Mouse (Mus musculus): ENCODE results near the gene Raf1. TPM values are rescaled to one million over a fixed set of nuclear protein-coding genes. Genes with fewer than 3 reads are reported as not detected.

Gene Raf1
- polyA plus RNA-seq, 1 experiment from 2014 or later, result 90.6 TPM

GRCm38 (mm10) chr6:115695124-115695523, 18.7 kb upstream of the Raf1 start:
- H3K4me1 ChIP-seq, result peaks cover 9% of the 10 kb centered on the region; the same call in 1 of the 2 replicates
- no peak for ATAC-seq (ENCODE audit: borderline replicate concordance, extremely low read depth, low FRiP score, low TSS enrichment)

DNA sequence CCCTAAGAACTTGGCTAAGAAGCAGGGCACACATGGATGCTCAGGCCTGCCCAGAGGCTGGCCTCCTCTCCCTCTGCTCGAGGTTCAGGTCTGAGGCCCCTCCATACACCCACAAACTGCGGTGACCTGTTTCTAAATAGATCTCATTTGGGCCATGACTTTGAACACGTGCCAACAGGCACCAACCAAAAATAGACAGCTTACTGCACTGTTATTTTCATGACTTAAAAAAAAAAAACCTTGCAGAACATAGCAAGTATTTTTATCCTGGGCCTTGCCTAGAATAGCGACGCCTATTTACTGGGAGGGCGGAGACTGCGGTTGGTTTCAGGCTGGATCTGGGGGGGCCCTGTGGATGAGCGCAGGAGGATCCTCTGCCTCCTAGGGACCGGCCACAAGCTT, 18.0 kb upstream of the Raf1 start:
- no peaks in the 10 kb centered on the region for H3K9me3 ChIP-seq
- H3K36me3 ChIP-seq, result no peaks in the 10 kb centered on the region
- 45% methylated on average over 9 of the region's 9 CpGs for WGBS
- no peak for ATAC-seq (ENCODE audit: borderline replicate concordance, extremely low read depth, low FRiP score, low TSS enrichment)
- H3K4me3 ChIP-seq, result no peak overlapping the region
- H3K4me2 ChIP-seq, result no peak overlapping the region
- peaks cover 9% of the 10 kb centered on the region; the same call in 1 of the 2 replicates for H3K4me1 ChIP-seq
- H3K27me3 ChIP-seq, result no peaks in the 10 kb centered on the region
- H3K9ac ChIP-seq, result no peak overlapping the region
- no peak overlapping the region for H3K27ac ChIP-seq

More at GRCm38 (mm10) chr6:115695124-115695523, 18.7 kb upstream of the Raf1 start:
- H3K4me3 ChIP-seq, result no peak overlapping the region
- H3K9ac ChIP-seq, result no peak overlapping the region
- H3K27me3 ChIP-seq, result no peaks in the 10 kb centered on the region
- no peaks in the 10 kb centered on the region for H3K9me3 ChIP-seq
- WGBS, result 44% methylated on average over 7 of the region's 7 CpGs
- no peak overlapping the region for H3K4me2 ChIP-seq
- no peak overlapping the region for H3K27ac ChIP-seq
- H3K36me3 ChIP-seq, result no peaks in the 10 kb centered on the region

- Histone ChIP-seq H3K9me3 (no peaks in the 10 kb centered on the region), H3K27me3 (no peaks in the 10 kb centered on the region), H3K9ac (no peak overlapping the region), H3K36me3 (no peaks in the 10 kb centered on the region), H3K4me3 (no peak overlapping the region), H3K4me2 (no peak overlapping the region), H3K4me1 (peaks cover 7% of the 10 kb centered on the region; the same call in 1 of the 2 replicates), H3K27ac (no peak overlapping the region)
- WGBS, result 63% methylated on average over 5 of the region's 5 CpGs
- no peak for ATAC-seq (ENCODE audit: borderline replicate concordance, extremely low read depth, low FRiP score, low TSS enrichment)
Measured at GRCm38 (mm10) chr6:115692963-115693730, 16.7 kb upstream of the Raf1 start.

DNA sequence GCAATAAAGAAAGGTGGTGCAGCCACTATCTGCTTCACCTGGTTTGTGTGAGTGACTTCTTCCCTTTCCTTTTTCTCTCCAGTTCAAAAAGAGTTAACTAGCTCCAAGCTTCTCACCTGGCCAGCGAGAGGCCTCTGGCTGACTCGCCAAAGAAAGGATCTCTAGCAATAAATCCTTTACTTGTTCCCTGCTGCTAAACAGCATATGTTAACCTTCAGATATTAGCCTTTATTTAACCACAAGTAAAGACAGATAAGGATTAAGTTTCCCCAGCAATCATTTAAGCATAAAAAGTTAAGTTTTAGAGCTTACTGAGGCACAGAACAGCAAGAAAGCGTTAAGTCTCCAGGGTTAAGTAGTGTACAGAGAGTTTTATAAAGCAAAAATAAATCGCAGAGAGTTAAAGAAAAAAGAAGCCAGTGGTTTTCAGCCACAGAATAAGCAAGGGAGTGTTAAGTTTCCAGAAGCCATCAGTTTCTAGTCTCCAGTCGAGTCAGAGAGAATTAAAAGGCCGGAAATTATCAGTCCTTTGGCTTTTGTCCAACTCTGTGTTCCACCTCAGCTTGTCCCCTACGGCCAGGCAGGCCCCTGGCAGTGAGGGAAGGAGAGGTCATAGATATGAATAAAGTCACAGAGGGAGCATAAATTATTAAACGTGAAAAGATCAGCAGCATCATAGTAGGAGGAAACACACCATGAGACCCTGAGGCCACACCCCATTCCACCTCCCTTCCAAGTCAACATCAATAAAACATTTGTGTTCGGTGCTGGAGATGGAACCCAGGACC, 15.9 kb upstream of the Raf1 start:
- no peak overlapping the region for H3K9ac ChIP-seq
- WGBS, result 39% methylated on average over 9 of the region's 9 CpGs
- H3K36me3 ChIP-seq, result no peaks in the 10 kb centered on the region
- no peak overlapping the region for H3K27ac ChIP-seq
- H3K27me3 ChIP-seq, result no peaks in the 10 kb centered on the region
- ATAC-seq (ENCODE audit: borderline replicate concordance, extremely low read depth, low FRiP score, low TSS enrichment), result no peak
- peaks cover 3% of the 10 kb centered on the region; the same call in 1 of the 2 replicates for H3K4me1 ChIP-seq
- no peak overlapping the region for H3K4me2 ChIP-seq
- H3K4me3 ChIP-seq, result no peak overlapping the region
- no peaks in the 10 kb centered on the region for H3K9me3 ChIP-seq

GRCm38 (mm10) chr6:115690105-115690504, 13.7 kb upstream of the Raf1 start:
- Histone ChIP-seq H3K4me3 (no peak overlapping the region), H3K27ac (no peak overlapping the region), H3K9ac (no peak overlapping the region), H3K36me3 (no peaks in the 10 kb centered on the region), H3K4me2 (no peak overlapping the region), H3K4me1 (peaks cover 3% of the 10 kb centered on the region; the same call in 1 of the 2 replicates), H3K27me3 (no peaks in the 10 kb centered on the region), H3K9me3 (no peaks in the 10 kb centered on the region)
- WGBS, result 81% methylated on average over 4 of the region's 4 CpGs
- ATAC-seq (ENCODE audit: borderline replicate concordance, extremely low read depth, low FRiP score, low TSS enrichment), result no peak

GRCm38 (mm10) chr6:115688589-115688988, 12.2 kb upstream of the Raf1 start:
- Histone ChIP-seq H3K36me3 (no peaks in the 10 kb centered on the region), H3K4me2 (no peak overlapping the region), H3K9ac (no peak overlapping the region), H3K27me3 (no peaks in the 10 kb centered on the region), H3K4me1 (no peaks in the 10 kb centered on the region), H3K4me3 (no peak overlapping the region), H3K9me3 (no peaks in the 10 kb centered on the region), H3K27ac (no peak overlapping the region)
- no peak for ATAC-seq (ENCODE audit: borderline replicate concordance, extremely low read depth, low FRiP score, low TSS enrichment)
- 69% methylated on average over 4 of the region's 4 CpGs for WGBS

- H3K27ac ChIP-seq, result no peak overlapping the region
- H3K4me3 ChIP-seq, result no peak overlapping the region
- H3K9me3 ChIP-seq, result no peaks in the 10 kb centered on the region
- no peak overlapping the region for H3K9ac ChIP-seq
- no peaks in the 10 kb centered on the region for H3K4me1 ChIP-seq
- no peak for ATAC-seq (ENCODE audit: borderline replicate concordance, extremely low read depth, low FRiP score, low TSS enrichment)
- H3K4me2 ChIP-seq, result no peak overlapping the region
- H3K36me3 ChIP-seq, result no peaks in the 10 kb centered on the region
- no peaks in the 10 kb centered on the region for H3K27me3 ChIP-seq
- 46% methylated on average over 3 of the region's 3 CpGs for WGBS
Measured at GRCm38 (mm10) chr6:115687753-115688152, 11.3 kb upstream of the Raf1 start.

- Histone ChIP-seq H3K9me3 (no peaks in the 10 kb centered on the region), H3K4me2 (no peak overlapping the region), H3K9ac (no peak overlapping the region), H3K4me1 (no peaks in the 10 kb centered on the region), H3K27ac (no peak overlapping the region), H3K36me3 (no peaks in the 10 kb centered on the region), H3K4me3 (no peak overlapping the region), H3K27me3 (no peaks in the 10 kb centered on the region)
- WGBS, result 59% methylated on average over 11 of the region's 11 CpGs
- ATAC-seq (ENCODE audit: borderline replicate concordance, extremely low read depth, low FRiP score, low TSS enrichment), result no peak
Measured at GRCm38 (mm10) chr6:115684851-115685646, 8.6 kb upstream of the Raf1 start.

GRCm38 (mm10) chr6:115684271-115684670, 7.8 kb upstream of the Raf1 start:
- Histone ChIP-seq H3K4me2 (no peak overlapping the region), H3K27ac (no peak overlapping the region), H3K4me1 (no peaks in the 10 kb centered on the region), H3K36me3 (no peaks in the 10 kb centered on the region), H3K27me3 (no peaks in the 10 kb centered on the region), H3K4me3 (no peak overlapping the region), H3K9me3 (no peaks in the 10 kb centered on the region), H3K9ac (no peak overlapping the region)
- ATAC-seq (ENCODE audit: borderline replicate concordance, extremely low read depth, low FRiP score, low TSS enrichment), result no peak
- WGBS, result 94% methylated on average over 2 of the region's 2 CpGs

GRCm38 (mm10) chr6:115681066-115681465, 4.6 kb upstream of the Raf1 start:
- Histone ChIP-seq H3K27ac (no peak overlapping the region), H3K27me3 (no peaks in the 10 kb centered on the region), H3K36me3 (no peaks in the 10 kb centered on the region), H3K4me2 (no peak overlapping the region), H3K4me1 (0 out of 2 replicates have a peak, but pooled peaks cover 3% of the 10 kb centered on the region), H3K9ac (no peak overlapping the region), H3K4me3 (no peak overlapping the region), H3K9me3 (no peaks in the 10 kb centered on the region)
- WGBS, result 80% methylated on average over 4 of the region's 4 CpGs
- no peak for ATAC-seq (ENCODE audit: borderline replicate concordance, extremely low read depth, low FRiP score, low TSS enrichment)

DNA sequence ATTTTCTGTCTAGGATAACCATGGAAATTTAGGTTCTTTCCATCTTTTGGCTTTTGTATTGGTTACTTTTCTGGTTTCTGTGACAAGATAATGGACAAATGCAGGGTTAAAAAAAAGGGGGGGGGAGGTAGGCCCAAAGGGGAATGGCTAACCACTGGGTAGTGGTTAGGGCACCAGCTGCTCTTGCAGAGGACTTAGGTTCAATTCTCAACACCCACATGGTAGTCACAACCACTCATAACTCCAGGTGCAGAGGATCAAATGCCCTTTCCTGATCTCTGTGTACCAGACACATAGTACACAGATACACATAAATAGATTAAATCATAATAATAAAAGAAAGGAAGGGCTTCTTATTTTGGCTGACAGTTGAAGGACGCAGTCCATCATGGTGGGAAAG, 1.6 kb upstream of the Raf1 start:
- Histone ChIP-seq H3K4me1 (peaks cover 11% of the 10 kb centered on the region), H3K4me3 (no peak overlapping the region), H3K36me3 (no peaks in the 10 kb centered on the region), H3K27me3 (no peaks in the 10 kb centered on the region), H3K9me3 (no peaks in the 10 kb centered on the region), H3K4me2 (no peak overlapping the region), H3K27ac (no peak overlapping the region), H3K9ac (no peak overlapping the region)
- WGBS, result 100% methylated on average over 1 of the region's 1 CpGs
- no peak for ATAC-seq (ENCODE audit: borderline replicate concordance, extremely low read depth, low FRiP score, low TSS enrichment)
